Mouse (Mus musculus): Measurements from ENCODE around the gene 1600002K03Rik. TPM values are rescaled to one million over a fixed set of nuclear protein-coding genes. Genes with fewer than 3 reads are reported as not detected.
"Not testable (repeated sequence)": the region's sequence is repeated elsewhere in the genome, so short reads cannot be mapped to it uniquely, and the experiment has no call there.

Gene 1600002K03Rik
- total RNA-seq, 4 experiments from 2014 or later: 4.3 to 7.8 (median 6.9) TPM

DNA sequence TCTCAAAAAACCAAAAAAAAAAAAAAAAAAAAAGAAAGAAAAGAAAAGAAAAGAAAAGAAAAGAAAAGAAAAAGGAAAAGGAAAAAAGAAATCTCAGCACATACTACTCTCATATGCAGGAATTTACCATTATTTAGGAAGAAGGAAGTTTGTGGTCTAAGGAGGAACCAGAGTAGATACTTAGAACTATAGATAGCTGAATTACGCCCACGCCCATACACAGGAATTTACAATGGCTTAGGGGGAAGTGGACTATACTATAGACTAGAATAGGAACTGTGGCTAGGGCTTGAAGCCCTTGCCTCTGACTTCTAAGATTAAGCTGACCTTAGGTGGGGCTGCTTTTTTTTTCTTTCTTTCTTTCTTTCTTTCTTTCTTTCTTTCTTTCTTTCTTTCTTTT is 50.4 kb downstream of the 1600002K03Rik start:
- not testable (repeated sequence) for DNase-seq (ENCODE audit: low spot score in 2 of 2)

Other genes with a start within 250 kb of the 1600002K03Rik start
- 1 to 10 TPM; 1.5 to 2.3 (median 2.1) TPM for gene Arid3a, start 245.9 kb upstream of the 1600002K03Rik start, total RNA-seq (2022)
- gene Wdr18, start 212.8 kb upstream of the 1600002K03Rik start, total RNA-seq (2022): 10 to 100 TPM; 20.1 to 26.7 (median 23.0) TPM
- under 1 TPM; 0.13 to 0.52 (median 0.36) TPM for gene Grin3b, start 202.2 kb upstream of the 1600002K03Rik start, total RNA-seq (2022)
- 10 to 100 TPM; 67.9 to 81.4 (median 74.4) TPM for gene Tmem259, start 188.6 kb upstream of the 1600002K03Rik start, total RNA-seq (2022)
- 1 to 10 TPM; 2.7 to 5.3 (median 4.3) TPM for gene Cnn2, start 184.4 kb upstream of the 1600002K03Rik start, total RNA-seq (2022)
- gene Abca7, start 176.4 kb upstream of the 1600002K03Rik start, total RNA-seq (2022): 1 to 10 TPM; 7.3 to 8.6 (median 8.1) TPM
- 1 to 10 TPM in 2 of 4 experiments, under 1 TPM in 2; 0.48 to 1.3 (median 0.84) TPM for gene Arhgap45, start 156.3 kb upstream of the 1600002K03Rik start, total RNA-seq (2022)
- gene Polr2e, start 133.1 kb upstream of the 1600002K03Rik start, total RNA-seq (2022): 10 to 100 TPM; 38.3 to 47.6 (median 39.7) TPM
- gene Gpx4, start 125.8 kb upstream of the 1600002K03Rik start, total RNA-seq (2022): 100 to 1,000 TPM; 510 to 613 (median 541) TPM
- 1 to 10 TPM; 4.8 to 5.7 (median 5.3) TPM for gene Sbno2, start 67.4 kb upstream of the 1600002K03Rik start, total RNA-seq (2022)
- 100 to 1,000 TPM; 157 to 173 (median 162) TPM for gene Stk11, start 57.1 kb upstream of the 1600002K03Rik start, total RNA-seq (2022)
- gene Atp5d, start 34.3 kb upstream of the 1600002K03Rik start, total RNA-seq (2022): 100 to 1,000 TPM; 525 to 571 (median 544) TPM
- gene Cbarp, start 32.1 kb upstream of the 1600002K03Rik start, total RNA-seq (2022): 1 to 10 TPM; 1.9 to 4.0 (median 2.9) TPM
- 10 to 100 TPM; 20.8 to 36.0 (median 29.5) TPM for gene Midn, start 24.7 kb upstream of the 1600002K03Rik start, total RNA-seq (2022)
- gene Cirbp, start 7.0 kb upstream of the 1600002K03Rik start, total RNA-seq (2022): 10 to 100 TPM; 23.4 to 49.1 (median 31.4) TPM
- gene Efna2, start 6.5 kb downstream of the 1600002K03Rik start, total RNA-seq (2022): under 1 TPM; 0.19 to 0.48 (median 0.36) TPM
- gene Mum1, start 53.5 kb downstream of the 1600002K03Rik start, total RNA-seq (2022): 10 to 100 TPM; 12.7 to 16.9 (median 15.2) TPM
- gene Ndufs7, start 76.2 kb downstream of the 1600002K03Rik start, total RNA-seq (2022): 100 to 1,000 TPM; 576 to 623 (median 605) TPM
- gene Gamt, start 88.1 kb downstream of the 1600002K03Rik start, total RNA-seq (2022): 10 to 100 TPM; 19.5 to 33.6 (median 33.4) TPM
- gene Dazap1, start 88.5 kb downstream of the 1600002K03Rik start, total RNA-seq (2022): 10 to 100 TPM; 31.8 to 38.5 (median 34.6) TPM
- gene Rps15, start 119.5 kb downstream of the 1600002K03Rik start, total RNA-seq (2022): 100 to 1,000 TPM; 626 to 776 (median 688) TPM
- gene Apc2, start 123.0 kb downstream of the 1600002K03Rik start, total RNA-seq (2022): under 1 TPM; 0.24 to 0.54 (median 0.31) TPM
- gene 2310011J03Rik, start 147.6 kb downstream of the 1600002K03Rik start, total RNA-seq (2022): 1 to 10 TPM; 5.4 to 8.9 (median 6.6) TPM
- 1 to 10 TPM in 1 of 4 experiments, under 1 TPM in 3; 0.67 to 1.1 (median 0.91) TPM for gene Pcsk4, start 156.6 kb downstream of the 1600002K03Rik start, total RNA-seq (2022)
- 1 to 10 TPM; 2.6 to 4.0 (median 3.2) TPM for gene Reep6, start 157.0 kb downstream of the 1600002K03Rik start, total RNA-seq (2022)
- gene Adamtsl5, start 175.5 kb downstream of the 1600002K03Rik start, total RNA-seq (2022): 10 to 100 TPM; 22.6 to 30.4 (median 26.9) TPM
- gene Plk5, start 183.5 kb downstream of the 1600002K03Rik start, total RNA-seq (2022): under 1 TPM in 2 of 4 experiments, not detected in 2; 0.27 to 0.36 TPM
- 1 to 10 TPM; 4.2 to 6.3 (median 4.7) TPM for gene Mex3d, start 214.7 kb downstream of the 1600002K03Rik start, total RNA-seq (2022)
- 100 to 1,000 TPM; 120 to 138 (median 131) TPM for gene Mbd3, start 226.6 kb downstream of the 1600002K03Rik start, total RNA-seq (2022)
- 100 to 1,000 TPM; 691 to 868 (median 797) TPM for gene Uqcr11, start 233.9 kb downstream of the 1600002K03Rik start, total RNA-seq (2022)